Mouse (Mus musculus) midbrain, postnatal 0 days (tissue): ENCODE measurements around the gene Sec24c. TPM values are rescaled to one million over a fixed set of nuclear protein-coding genes. Genes with fewer than 3 reads are reported as not detected.

Experiments
- ATAC-seq: fragments of 200-750 bp; cut with Nextera tagmentation; 2 replicates; pipeline ENCODE4 v1.8.0; 2017; ENCODE audit warnings: moderate number of reproducible peaks, mild to moderate bottlenecking, moderate TSS enrichment, moderate library complexity; ENCODE audit not compliant: low FRiP score
- DNase-seq: peaks from one replicate; pipeline ENCODE4 v3.0.0-alpha.2; 2015; ENCODE audit warnings: low spot score
- H3K27ac ChIP-seq: fragments of 300-500 bp; sonication (generic); 2 replicates; pipeline ENCODE4 v1.5.1; 2014; ENCODE audit warnings: low read depth, mild to moderate bottlenecking, low read length, mixed read lengths
- H3K27me3 ChIP-seq: fragments of 300-500 bp; sonication (generic); 2 replicates; pipeline ENCODE4 v1.6.1; 2014; ENCODE audit warnings: low read length, control low read depth, mixed read lengths; ENCODE audit not compliant: insufficient read depth
- H3K36me3 ChIP-seq: fragments of 300-500 bp; sonication (generic); 2 replicates; pipeline ENCODE4 v1.6.1; 2014; ENCODE audit warnings: low read length, control low read depth, mixed read lengths; ENCODE audit not compliant: insufficient read depth
- H3K4me1 ChIP-seq: fragments of 300-500 bp; sonication (generic); 2 replicates; pipeline ENCODE4 v1.6.1; 2014; ENCODE audit warnings: mild to moderate bottlenecking, control low read depth, antibody characterized with exemption, low read length, mixed read lengths; ENCODE audit not compliant: insufficient read depth
- H3K4me2 ChIP-seq: fragments of 300-500 bp; sonication (generic); 2 replicates; pipeline ENCODE4 v1.6.1; 2014; ENCODE audit warnings: low read depth, mild to moderate bottlenecking, low read length, mixed read lengths; ENCODE audit not compliant: poor library complexity, severe bottlenecking
- H3K4me3 ChIP-seq: fragments of 300-500 bp; sonication (generic); 2 replicates; pipeline ENCODE4 v1.5.1; 2014; ENCODE audit warnings: low read depth, mild to moderate bottlenecking, low read length, moderate library complexity
- H3K9ac ChIP-seq: fragments of 300-500 bp; sonication (generic); replicated peaks from 2 replicates; pipeline ENCODE4 v1.6.1; 2014; ENCODE audit warnings: mild to moderate bottlenecking, low read length, moderate library complexity, mixed read lengths; ENCODE audit not compliant: poor library complexity, severe bottlenecking
- H3K9me3 ChIP-seq: fragments of 300-500 bp; sonication (generic); 2 replicates; pipeline ENCODE4 v1.6.1; 2016; ENCODE audit warnings: low read length, control low read depth
- CTCF ChIP-seq: IDR thresholded peaks from 2 replicates; pipeline ENCODE4 v1.5.1; 2016; ENCODE audit warnings: antibody characterized with exemption, mild to moderate bottlenecking
- WGBS: fragments of 180-500 bp; shearing (Covaris S2); extraction: QIAGEN DNeasy Blood & Tissue Kit; methylation state at CpG from one replicate; pipeline ENCODE4 v1.1.7; 2014; 5-methylcytosine and 5-hydroxymethylcytosine counted together
- polyA plus RNA-seq: library from polyadenylated mRNA; unstranded; fragments of >200 nt; fragmentation: Nextera tagmentation; extraction: Ambion mirVana; gene quantifications from 2 replicates; pipeline ENCODE4 v1.2.1, GENCODE M21; 2015
- total RNA-seq: library from RNA; depleted of rRNA; stranded (reverse); fragments of >200 nt; gene quantifications from 2 replicates; pipeline ENCODE4 v1.2.3, GENCODE M21; 2014

The Sec24c gene
- total and polyA plus RNA-seq, 2 experiments from 2014 or later = 63.7 to 141 TPM

GRCm38 (mm10) chr14:20673735-20674063 lies 409 bp upstream of the Sec24c start:
- H3K36me3 ChIP-seq = peaks cover 19% of the 10 kb centered on the region
- peaks cover 5% of the 10 kb centered on the region; the same call in 1 of the 2 replicates for H3K4me1 ChIP-seq
- H3K4me3 ChIP-seq = peak overlapping the region; percentile 62
- peak overlapping the region; percentile 55 for H3K4me2 ChIP-seq
- TF ChIP-seq CTCF = no peak
- ATAC-seq = peak; percentile 76
- no peaks in the 10 kb centered on the region; the same call in none of the 2 replicates for H3K27me3 ChIP-seq
- WGBS = 12% methylated on average over 13 of the region's 13 CpGs
- peak overlapping the region; percentile 20; the same call in 1 of the 2 replicates for H3K9ac ChIP-seq
- H3K9me3 ChIP-seq = no peaks in the 10 kb centered on the region
- H3K27ac ChIP-seq = peak overlapping the region; percentile 81; the same call in 1 of the 2 replicates
- no peak for DNase-seq

GRCm38 (mm10) chr14:20677906-20678305 lies 3.8 kb downstream of the Sec24c start:
- Histone ChIP-seq H3K4me2 (no peak overlapping the region), H3K9ac (no peak overlapping the region), H3K4me1 (peaks cover 5% of the 10 kb centered on the region; the same call in 1 of the 2 replicates), H3K36me3 (peaks cover 54% of the 10 kb centered on the region), H3K27ac (no peak overlapping the region), H3K27me3 (no peaks in the 10 kb centered on the region), H3K9me3 (no peaks in the 10 kb centered on the region), H3K4me3 (no peak overlapping the region)
- no peak for ATAC-seq
- TF ChIP-seq CTCF = no peak
- WGBS = 92% methylated on average over 4 of the region's 4 CpGs
- DNase-seq = no peak

- no peak overlapping the region for H3K9ac ChIP-seq
- H3K4me1 ChIP-seq = no peaks in the 10 kb centered on the region
- TF ChIP-seq CTCF = no peak
- no peaks in the 10 kb centered on the region for H3K9me3 ChIP-seq
- no peaks in the 10 kb centered on the region for H3K27me3 ChIP-seq
- H3K4me2 ChIP-seq = no peak overlapping the region
- DNase-seq = no peak
- H3K27ac ChIP-seq = no peak overlapping the region
- no peak for ATAC-seq
- H3K36me3 ChIP-seq = peaks cover 82% of the 10 kb centered on the region
- 91% methylated on average over 2 of the region's 2 CpGs for WGBS
- no peak overlapping the region for H3K4me3 ChIP-seq
Observed at GRCm38 (mm10) chr14:20681742-20682141, 7.6 kb downstream of the Sec24c start.

GRCm38 (mm10) chr14:20682498-20682897 lies 8.4 kb downstream of the Sec24c start:
- no peak for ATAC-seq
- Histone ChIP-seq H3K4me1 (no peaks in the 10 kb centered on the region), H3K27me3 (no peaks in the 10 kb centered on the region), H3K27ac (no peak overlapping the region), H3K36me3 (peaks cover 87% of the 10 kb centered on the region), H3K4me2 (no peak overlapping the region), H3K9ac (no peak overlapping the region), H3K4me3 (no peak overlapping the region), H3K9me3 (no peaks in the 10 kb centered on the region)
- WGBS = 79% methylated on average over 3 of the region's 3 CpGs
- no peak for DNase-seq
- TF ChIP-seq CTCF = no peak

GRCm38 (mm10) chr14:20686576-20686975 lies 12.5 kb downstream of the Sec24c start:
- H3K9me3 ChIP-seq = no peaks in the 10 kb centered on the region
- H3K27ac ChIP-seq = no peak overlapping the region
- ATAC-seq (no peak), DNase-seq (no peak)
- no peaks in the 10 kb centered on the region for H3K27me3 ChIP-seq
- H3K4me3 ChIP-seq = no peak overlapping the region
- no peaks in the 10 kb centered on the region for H3K4me1 ChIP-seq
- 98% methylated on average over 3 of the region's 3 CpGs for WGBS
- no peak overlapping the region for H3K4me2 ChIP-seq
- peaks cover 93% of the 10 kb centered on the region for H3K36me3 ChIP-seq
- TF ChIP-seq CTCF = no peak
- no peak overlapping the region for H3K9ac ChIP-seq

- 99% methylated on average over 2 of the region's 2 CpGs for WGBS
- Histone ChIP-seq H3K4me2 (no peak overlapping the region), H3K4me1 (no peaks in the 10 kb centered on the region), H3K27me3 (no peaks in the 10 kb centered on the region), H3K27ac (no peak overlapping the region), H3K9me3 (no peaks in the 10 kb centered on the region), H3K36me3 (peaks cover 89% of the 10 kb centered on the region), H3K9ac (no peak overlapping the region), H3K4me3 (no peak overlapping the region)
- no peak for TF ChIP-seq CTCF
- ATAC-seq = no peak
- no peak for DNase-seq
Observed at GRCm38 (mm10) chr14:20689009-20689408, 14.9 kb downstream of the Sec24c start.
